Mouse (Mus musculus): ENCODE measurements around the gene Pds5a. TPM values are rescaled to one million over a fixed set of nuclear protein-coding genes. Genes with fewer than 3 reads are reported as not detected.
"Not testable (repeated sequence)": the region's sequence is repeated elsewhere in the genome, so short reads cannot be mapped to it uniquely, and the experiment has no call there.

The Pds5a gene
- 58.8 and 61.9 TPM in 2 replicates for polyA plus RNA-seq (2012; rRNA removed)

- peak; percentile 20 to 71 for DNase-seq (ENCODE audit: extremely low spot score in 1 of 2, low spot score in 1 of 2)
These were observed at the start of gene Pds5a for GRCm38 (mm10) chr5:65697836-65698758. Pds5a (minus strand) TSS chr5:65698273.

- DNase-seq (ENCODE audit: extremely low spot score in 1 of 2, low spot score in 1 of 2), result no peak
These were observed 48.8 kb upstream of the Pds5a start for GRCm38 (mm10) chr5:65746908-65747307.

GRCm38 (mm10) chr5:65739366-65739765, 41.3 kb upstream of the Pds5a start:
- DNase-seq (ENCODE audit: extremely low spot score in 1 of 2, low spot score in 1 of 2), result no peak

- no peak for DNase-seq (ENCODE audit: extremely low spot score in 1 of 2, low spot score in 1 of 2)
These were observed 37.5 kb upstream of the Pds5a start for GRCm38 (mm10) chr5:65735601-65736000.

- no peak for DNase-seq (ENCODE audit: extremely low spot score in 1 of 2, low spot score in 1 of 2)
These were observed 33.3 kb upstream of the Pds5a start for GRCm38 (mm10) chr5:65731173-65732007.

- DNase-seq (ENCODE audit: extremely low spot score in 1 of 2, low spot score in 1 of 2), result peak; percentile 33 to 57
These were observed 26.4 kb upstream of the Pds5a start for GRCm38 (mm10) chr5:65724311-65725054.

GRCm38 (mm10) chr5:65718368-65718767, 20.3 kb upstream of the Pds5a start:
- DNase-seq (ENCODE audit: extremely low spot score in 1 of 2, low spot score in 1 of 2), result no peak

GRCm38 (mm10) chr5:65717903-65718211, 19.8 kb upstream of the Pds5a start:
- not testable (repeated sequence) for DNase-seq (ENCODE audit: extremely low spot score in 1 of 2, low spot score in 1 of 2)

- DNase-seq (ENCODE audit: extremely low spot score in 1 of 2, low spot score in 1 of 2), result no peak
These were observed 19.2 kb upstream of the Pds5a start for GRCm38 (mm10) chr5:65717063-65717902.

- DNase-seq (ENCODE audit: extremely low spot score in 1 of 2, low spot score in 1 of 2), result no peak
These were observed 17.0 kb upstream of the Pds5a start for GRCm38 (mm10) chr5:65715084-65715483.

- no peak for DNase-seq (ENCODE audit: extremely low spot score in 1 of 2, low spot score in 1 of 2)
These were observed 13.4 kb upstream of the Pds5a start for GRCm38 (mm10) chr5:65711463-65711862.

GRCm38 (mm10) chr5:65710267-65710666, 12.2 kb upstream of the Pds5a start:
- DNase-seq (ENCODE audit: extremely low spot score in 1 of 2, low spot score in 1 of 2), result no peak

GRCm38 (mm10) chr5:65706979-65707378, 8.9 kb upstream of the Pds5a start:
- no peak for DNase-seq (ENCODE audit: extremely low spot score in 1 of 2, low spot score in 1 of 2)

GRCm38 (mm10) chr5:65706171-65706570, 8.1 kb upstream of the Pds5a start:
- DNase-seq (ENCODE audit: extremely low spot score in 1 of 2, low spot score in 1 of 2), result no peak

- no peak for DNase-seq (ENCODE audit: extremely low spot score in 1 of 2, low spot score in 1 of 2)
These were observed 6.9 kb upstream of the Pds5a start for GRCm38 (mm10) chr5:65704765-65705678.

GRCm38 (mm10) chr5:65703261-65703660, 5.2 kb upstream of the Pds5a start:
- no peak for DNase-seq (ENCODE audit: extremely low spot score in 1 of 2, low spot score in 1 of 2)

- no peak for DNase-seq (ENCODE audit: extremely low spot score in 1 of 2, low spot score in 1 of 2)
These were observed 2.0 kb upstream of the Pds5a start for GRCm38 (mm10) chr5:65700102-65700501.

- DNase-seq (ENCODE audit: extremely low spot score in 1 of 2, low spot score in 1 of 2), result no peak
These were observed 1.1 kb upstream of the Pds5a start for GRCm38 (mm10) chr5:65699146-65699545.

GRCm38 (mm10) chr5:65698759-65699136, 675 bp upstream of the Pds5a start:
- DNase-seq (ENCODE audit: extremely low spot score in 1 of 2, low spot score in 1 of 2), result no peak
